Mouse (Mus musculus) kidney, adult 2 months (tissue): ENCODE data around the gene Bsdc1.
A peak's percentile ranks its signal among the peaks of the same experiment; 100 is the strongest.

Experiments
- CTCF ChIP-seq: fragments of 200-500 bp; conservative IDR thresholded peaks from 2 replicates; pipeline ENCODE4 v1.5.1; 2011; ENCODE audit warnings: low read depth, mild to moderate bottlenecking, control low read depth, low read length, moderate library complexity, mixed read lengths; ENCODE audit not compliant: insufficient read depth, insufficient read length
- POLR2A ChIP-seq: fragments of 200-500 bp; IDR thresholded peaks from one replicate; pipeline ENCODE4 v1.6.1; 2011; ENCODE audit warnings: low read depth, low read length, control low read depth

DNA sequence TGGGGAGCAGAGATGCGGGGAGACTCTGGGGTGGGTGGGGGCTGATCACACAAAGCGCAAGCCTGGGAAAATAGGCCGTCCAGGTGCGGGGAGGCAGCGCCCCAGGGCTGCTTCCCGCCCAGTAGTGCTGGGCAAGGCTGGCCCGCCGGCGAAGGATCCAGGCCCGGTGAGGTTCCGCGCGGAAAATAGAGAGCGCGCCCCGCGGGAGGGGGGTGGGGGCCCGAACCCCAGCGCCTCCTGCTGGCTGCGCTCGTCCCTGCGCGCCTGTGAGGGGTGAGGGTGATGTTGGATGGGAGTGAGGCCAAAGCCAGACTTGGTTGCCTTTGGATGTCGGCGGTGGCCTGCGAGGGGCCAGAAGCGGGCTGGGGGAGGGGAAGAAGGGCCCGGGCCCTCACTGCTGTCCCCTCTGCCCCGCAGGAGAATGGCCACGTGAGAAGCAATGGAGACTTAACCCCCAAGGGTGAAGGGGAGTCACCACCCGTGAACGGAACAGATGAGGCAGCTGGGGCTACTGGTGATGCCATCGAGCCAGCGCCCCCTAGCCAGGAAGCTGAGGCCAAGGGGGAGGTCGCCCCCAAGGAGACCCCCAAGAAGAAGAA is 53.0 kb downstream of the Bsdc1 start:
- TF ChIP-seq CTCF, result peak; percentile 49
- TF ChIP-seq POLR2A, result no peak
